Mouse (Mus musculus) midbrain, embryonic 15.5 days (tissue): Measurements from ENCODE around the gene Sec24d. TPM values are rescaled to one million over a fixed set of nuclear protein-coding genes. Genes with fewer than 3 reads are reported as not detected.
"Not testable (repeated sequence)": the region's sequence is repeated elsewhere in the genome, so short reads cannot be mapped to it uniquely, and the experiment has no call there.

Experiments
- ATAC-seq: fragments of 200-750 bp; cut with Nextera tagmentation; replicated peaks from 2 replicates; pipeline ENCODE4 v1.8.0; 2017; ENCODE audit warnings: moderate TSS enrichment
- H3K27ac ChIP-seq: fragments of 300-500 bp; sonication (generic); 2 replicates; pipeline ENCODE4 v1.5.1; 2015; ENCODE audit warnings: mild to moderate bottlenecking, inconsistent platforms
- H3K27me3 ChIP-seq: fragments of 300-500 bp; sonication (generic); replicated peaks from 2 replicates; pipeline ENCODE4 v1.6.1; 2015; ENCODE audit warnings: inconsistent platforms
- H3K36me3 ChIP-seq: fragments of 300-500 bp; sonication (generic); replicated peaks from 2 replicates; pipeline ENCODE4 v1.6.1; 2015; ENCODE audit warnings: inconsistent platforms
- H3K4me1 ChIP-seq: fragments of 300-500 bp; sonication (generic); 2 replicates; pipeline ENCODE4 v1.6.1; 2015; ENCODE audit warnings: inconsistent platforms
- H3K4me2 ChIP-seq: fragments of 300-500 bp; sonication (generic); 2 replicates; pipeline ENCODE4 v1.6.1; 2015; ENCODE audit warnings: inconsistent platforms, mild to moderate bottlenecking, moderate library complexity
- H3K4me3 ChIP-seq: fragments of 300-500 bp; sonication (generic); 2 replicates; pipeline ENCODE4 v1.5.1; 2015; ENCODE audit warnings: mild to moderate bottlenecking, inconsistent platforms
- H3K9ac ChIP-seq: fragments of 300-500 bp; sonication (generic); 2 replicates; pipeline ENCODE4 v1.6.1; 2015; ENCODE audit warnings: mild to moderate bottlenecking, inconsistent platforms
- H3K9me3 ChIP-seq: fragments of 300-500 bp; sonication (generic); 2 replicates; pipeline ENCODE4 v1.6.1; 2016; ENCODE audit warnings: inconsistent platforms
- WGBS: fragments of 180-500 bp; shearing (Covaris S2); methylation state at CpG from one replicate; pipeline ENCODE4 v1.1.7; 2015; ENCODE audit warnings: mixed read lengths; 5-methylcytosine and 5-hydroxymethylcytosine counted together
- polyA plus RNA-seq: library from polyadenylated mRNA; unstranded; fragments of >200 nt; fragmentation: Nextera tagmentation; extraction: Ambion mirVana; gene quantifications from 2 replicates; pipeline ENCODE4 v1.2.1, GENCODE M21; 2015

Gene Sec24d
- polyA plus RNA-seq, 1 experiment from 2014 or later: 12.0 TPM

DNA sequence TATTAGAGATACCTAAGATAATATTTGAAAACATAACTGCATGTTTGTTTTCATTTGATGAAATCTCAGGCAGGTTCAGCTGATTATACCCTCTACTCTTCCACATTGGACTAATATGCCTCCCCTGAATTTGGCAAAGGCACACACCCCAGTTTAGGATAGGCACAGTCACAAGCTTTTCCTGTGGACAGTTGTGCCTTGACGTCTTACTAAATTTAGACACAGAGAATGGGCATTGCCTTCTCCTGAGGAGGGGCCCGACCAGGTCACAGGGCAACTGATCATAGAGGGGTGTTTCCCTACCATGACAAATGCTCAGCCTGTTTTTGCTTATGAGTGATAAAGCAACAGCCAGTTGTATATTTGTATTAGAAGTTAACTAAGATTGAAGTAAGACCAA, 84.3 kb downstream of the Sec24d start:
- no peak overlapping the region for H3K27ac ChIP-seq
- no peak for ATAC-seq
- H3K9ac ChIP-seq: no peak overlapping the region
- H3K4me3 ChIP-seq: no peak overlapping the region
- no peaks in the 10 kb centered on the region for H3K4me1 ChIP-seq
- no peaks in the 10 kb centered on the region for H3K36me3 ChIP-seq
- no peaks in the 10 kb centered on the region for H3K9me3 ChIP-seq
- 69% methylated on average over 2 of the region's 2 CpGs for WGBS
- no peaks in the 10 kb centered on the region for H3K27me3 ChIP-seq
- H3K4me2 ChIP-seq: no peak overlapping the region

DNA sequence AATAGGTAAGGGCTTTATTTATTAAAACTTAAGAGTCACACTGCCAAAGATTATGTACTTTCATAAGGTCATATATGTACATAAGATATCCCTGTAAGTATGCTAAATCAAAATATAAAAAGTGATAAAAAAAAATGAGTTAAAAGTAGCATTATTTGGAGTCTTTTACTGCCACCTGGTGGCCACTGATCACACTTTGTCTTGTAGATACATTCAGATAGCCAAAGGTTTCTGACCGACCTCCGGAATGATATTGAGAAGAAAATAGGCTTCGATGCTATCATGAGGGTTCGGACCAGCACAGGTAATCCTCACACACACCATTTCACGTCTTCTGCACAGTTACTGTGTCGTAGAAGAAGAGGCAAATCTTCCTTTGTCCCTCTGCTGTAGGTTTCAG, 85.9 kb downstream of the Sec24d start:
- Histone ChIP-seq H3K4me2 (no peak overlapping the region), H3K36me3 (no peaks in the 10 kb centered on the region), H3K9me3 (no peaks in the 10 kb centered on the region), H3K9ac (no peak overlapping the region), H3K4me1 (no peaks in the 10 kb centered on the region), H3K27ac (no peak overlapping the region), H3K4me3 (no peak overlapping the region), H3K27me3 (no peaks in the 10 kb centered on the region)
- WGBS: 62% methylated on average over 6 of the region's 6 CpGs
- 0 out of 2 replicates have a peak, but pooled peaks have one; percentile 9 for ATAC-seq

DNA sequence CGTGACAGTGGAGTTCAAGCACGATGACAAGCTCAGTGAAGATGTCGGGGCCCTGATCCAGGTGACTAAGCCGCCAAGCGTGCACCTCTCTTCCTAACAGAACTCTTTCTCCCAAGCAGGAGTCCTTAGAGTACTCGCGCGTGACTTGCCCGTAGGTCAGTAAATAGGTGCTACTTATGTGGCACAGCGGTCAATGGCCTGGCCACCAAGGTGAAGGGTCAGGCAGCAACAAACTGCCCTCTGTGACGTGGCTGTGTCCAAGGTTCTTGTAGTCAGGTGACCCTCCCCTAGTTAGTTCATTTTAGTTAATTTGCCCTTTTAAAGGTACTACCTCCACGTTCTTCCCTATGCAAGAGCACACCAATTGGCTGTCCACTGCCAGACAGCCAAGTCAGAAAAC, 86.4 kb downstream of the Sec24d start:
- Histone ChIP-seq H3K4me3 (no peak overlapping the region), H3K4me1 (no peaks in the 10 kb centered on the region), H3K36me3 (no peaks in the 10 kb centered on the region), H3K4me2 (no peak overlapping the region), H3K27me3 (no peaks in the 10 kb centered on the region), H3K9me3 (no peaks in the 10 kb centered on the region), H3K27ac (no peak overlapping the region), H3K9ac (no peak overlapping the region)
- ATAC-seq: no peak
- 89% methylated on average over 12 of the region's 12 CpGs for WGBS

DNA sequence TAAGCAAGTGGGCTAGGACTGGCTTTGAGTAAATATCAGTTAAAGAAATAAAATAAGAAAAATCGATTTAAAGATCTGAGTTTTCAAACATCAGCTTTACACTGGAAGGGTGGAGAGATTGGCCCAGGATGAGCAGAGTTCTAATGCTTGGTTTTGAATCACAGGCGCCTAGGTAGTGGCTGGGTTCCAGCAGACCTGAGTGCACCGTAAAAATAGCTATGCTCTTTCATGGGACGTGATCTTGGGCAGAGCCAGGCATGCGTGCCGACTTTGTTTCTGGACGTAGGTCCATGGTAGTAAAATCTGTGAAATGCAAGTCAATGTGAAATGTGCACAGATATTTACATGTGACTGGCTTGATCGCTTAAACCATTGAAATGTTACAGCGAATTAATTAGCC, 87.1 kb downstream of the Sec24d start:
- Histone ChIP-seq H3K36me3 (no peaks in the 10 kb centered on the region), H3K4me3 (no peak overlapping the region), H3K4me1 (no peaks in the 10 kb centered on the region), H3K9me3 (no peaks in the 10 kb centered on the region), H3K27ac (no peak overlapping the region), H3K4me2 (no peak overlapping the region), H3K9ac (no peak overlapping the region), H3K27me3 (no peaks in the 10 kb centered on the region)
- no peak for ATAC-seq
- 92% methylated on average over 9 of the region's 9 CpGs for WGBS

DNA sequence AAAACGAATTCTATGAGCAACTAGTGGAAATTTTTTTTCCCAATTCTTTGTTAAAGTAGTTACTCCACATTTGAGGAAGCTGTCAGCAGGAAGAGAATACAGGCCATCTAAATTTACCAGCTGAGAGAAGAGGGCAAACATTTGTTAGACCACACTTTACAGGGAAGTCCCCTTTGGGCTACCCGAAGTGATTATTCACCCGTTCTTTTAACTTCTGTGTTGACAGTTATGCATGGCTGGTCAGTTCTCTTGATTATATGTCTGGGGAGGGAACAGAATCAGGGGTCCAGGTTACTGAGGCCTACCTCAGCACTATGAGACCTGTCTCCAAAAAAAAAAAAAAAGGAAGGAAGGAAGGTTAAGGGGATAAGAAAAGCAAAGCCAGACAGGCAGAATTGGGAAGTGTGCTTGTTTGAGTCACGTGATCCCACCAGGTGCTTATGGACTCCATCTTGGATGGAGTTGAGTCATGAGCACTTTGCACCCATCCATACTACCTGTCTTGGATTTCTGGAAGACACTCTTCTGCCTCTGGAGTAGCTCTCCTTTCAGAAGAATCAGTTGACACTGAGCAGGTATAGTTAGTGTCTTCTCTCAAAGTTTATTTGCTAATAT, 89.2 kb downstream of the Sec24d start:
- Histone ChIP-seq H3K4me3 (no peak overlapping the region), H3K27ac (no peak overlapping the region), H3K4me2 (no peak overlapping the region), H3K27me3 (no peaks in the 10 kb centered on the region), H3K4me1 (no peaks in the 10 kb centered on the region), H3K9ac (no peak overlapping the region), H3K9me3 (no peaks in the 10 kb centered on the region), H3K36me3 (no peaks in the 10 kb centered on the region)
- WGBS: 83% methylated on average over 4 of the region's 4 CpGs
- no peak for ATAC-seq

DNA sequence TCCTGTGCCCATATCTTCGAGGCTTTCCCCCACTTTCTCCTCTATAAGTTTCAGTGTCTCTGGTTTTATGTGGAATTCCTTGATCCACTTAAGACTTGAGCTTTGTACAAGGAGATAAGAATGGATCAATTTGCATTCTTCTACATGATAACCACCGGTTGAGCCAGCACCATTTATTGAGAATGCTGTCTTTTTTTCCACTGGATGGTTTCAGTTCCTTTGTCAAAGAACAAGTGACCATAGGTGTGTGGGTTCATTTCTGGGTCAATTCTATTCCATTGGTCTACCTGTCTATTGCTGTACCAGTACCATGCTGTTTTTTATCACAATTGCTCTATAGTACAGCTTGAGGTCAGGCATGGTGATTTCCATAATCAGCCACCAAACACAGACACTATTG, 99.6 kb downstream of the Sec24d start:
- not testable (repeated sequence) for H3K36me3 ChIP-seq, ATAC-seq
- 93% methylated on average over 2 of the region's 2 CpGs for WGBS

DNA sequence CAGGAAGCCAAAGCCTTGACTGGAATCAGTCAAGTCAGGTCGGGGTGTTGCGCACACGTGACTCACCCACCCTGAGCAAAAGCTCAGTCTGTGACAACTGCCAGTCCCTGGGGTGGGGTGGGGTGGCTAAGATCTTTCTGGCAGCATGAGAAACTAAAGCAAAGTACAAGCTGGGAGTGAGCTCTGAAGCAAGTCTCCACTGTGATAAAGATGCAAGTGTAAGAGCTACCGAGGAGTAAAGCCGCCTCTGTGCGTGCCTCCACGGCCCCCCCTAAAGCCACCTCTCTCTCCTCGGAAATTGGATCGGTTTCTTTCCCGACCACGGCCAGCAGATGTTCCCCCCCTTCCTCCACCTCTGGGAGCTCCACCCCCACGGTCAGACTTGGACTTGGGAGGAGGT, 101.9 kb downstream of the Sec24d start:
- ATAC-seq: no peak
- H3K9ac ChIP-seq: no peak overlapping the region
- 90% methylated on average over 12 of the region's 12 CpGs for WGBS

More for the DNA sequence above, 99.6 kb downstream of the Sec24d start:
- H3K9ac ChIP-seq, H3K4me1 ChIP-seq, H3K4me3 ChIP-seq, H3K4me2 ChIP-seq, H3K9me3 ChIP-seq, H3K27me3 ChIP-seq, H3K27ac ChIP-seq: not testable (repeated sequence)

DNA sequence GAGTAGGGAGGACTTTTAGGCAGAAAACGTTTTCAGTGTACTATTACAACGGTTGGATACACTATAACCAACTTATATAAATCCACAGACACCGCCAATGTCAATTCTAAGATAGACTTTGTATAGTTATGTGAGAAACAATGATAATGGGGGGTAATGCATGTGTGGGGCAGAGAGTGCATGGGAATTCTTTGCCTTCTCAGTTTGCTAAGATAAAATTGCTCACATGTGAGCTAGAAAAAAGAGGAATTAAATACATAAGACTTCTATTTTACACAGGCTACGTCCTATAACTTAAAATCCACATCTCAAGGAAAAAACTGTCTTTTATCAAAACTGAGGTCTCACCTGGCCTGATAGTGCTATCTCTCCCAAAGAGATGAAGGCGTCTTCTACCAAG, 103.7 kb downstream of the Sec24d start:
- Histone ChIP-seq H3K4me1 (no peaks in the 10 kb centered on the region), H3K36me3 (peaks cover 7% of the 10 kb centered on the region), H3K27me3 (no peaks in the 10 kb centered on the region), H3K4me3 (no peak overlapping the region), H3K27ac (no peak overlapping the region), H3K4me2 (no peak overlapping the region), H3K9me3 (no peaks in the 10 kb centered on the region), H3K9ac (no peak overlapping the region)
- no peak for ATAC-seq
- 94% methylated on average over 5 of the region's 5 CpGs for WGBS

More for the DNA sequence above, 101.9 kb downstream of the Sec24d start:
- H3K4me2 ChIP-seq: no peak overlapping the region
- no peak overlapping the region for H3K4me3 ChIP-seq
- H3K9me3 ChIP-seq: no peaks in the 10 kb centered on the region
- H3K27me3 ChIP-seq: no peaks in the 10 kb centered on the region
- no peaks in the 10 kb centered on the region for H3K4me1 ChIP-seq
- H3K36me3 ChIP-seq: no peaks in the 10 kb centered on the region; the same call in 1 of the 2 replicates
- no peak overlapping the region for H3K27ac ChIP-seq

DNA sequence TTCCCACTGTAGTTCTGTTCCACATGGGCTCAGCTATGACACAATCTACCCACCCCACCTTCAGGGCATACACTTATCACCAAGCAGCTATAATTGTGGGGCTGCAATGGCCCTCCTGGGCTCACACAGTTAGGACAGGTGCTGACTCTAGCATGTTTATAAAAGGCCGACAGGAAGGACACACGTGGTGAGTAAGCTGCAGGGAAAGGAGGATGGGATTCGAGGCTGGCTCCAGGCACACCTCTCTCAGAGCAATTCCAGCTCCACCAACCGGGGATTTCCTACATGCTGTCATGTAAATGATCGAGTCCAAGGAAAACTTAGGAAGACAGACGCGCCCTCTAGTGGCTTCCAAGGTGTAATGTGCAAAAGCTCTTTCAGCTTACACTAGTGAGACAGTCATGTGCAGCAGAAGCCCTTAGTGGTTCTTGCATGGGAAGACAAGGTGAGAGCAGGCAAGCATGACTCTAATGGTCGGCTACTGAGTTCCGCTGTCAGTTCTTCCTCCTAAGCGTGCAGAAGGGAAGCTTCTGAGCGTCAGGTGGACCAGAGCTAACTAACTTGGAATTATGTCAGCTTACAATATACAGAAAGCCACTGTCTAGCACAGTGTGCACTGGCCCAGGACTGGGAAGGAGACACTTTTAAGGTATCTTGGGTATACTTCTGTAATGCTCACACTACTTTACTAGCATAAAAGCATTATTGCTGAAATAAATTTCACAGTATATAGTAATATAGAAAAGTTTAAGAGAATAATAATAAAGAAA, 104.7 kb downstream of the Sec24d start:
- ATAC-seq: peak; percentile 71
- no peak overlapping the region for H3K4me3 ChIP-seq
- no peaks in the 10 kb centered on the region for H3K9me3 ChIP-seq
- WGBS: 31% methylated on average over 11 of the region's 11 CpGs
- H3K4me1 ChIP-seq: no peaks in the 10 kb centered on the region
- no peak overlapping the region for H3K27ac ChIP-seq
- peaks cover 7% of the 10 kb centered on the region for H3K36me3 ChIP-seq
- no peak overlapping the region for H3K4me2 ChIP-seq
- H3K27me3 ChIP-seq: no peaks in the 10 kb centered on the region
- H3K9ac ChIP-seq: no peak overlapping the region

DNA sequence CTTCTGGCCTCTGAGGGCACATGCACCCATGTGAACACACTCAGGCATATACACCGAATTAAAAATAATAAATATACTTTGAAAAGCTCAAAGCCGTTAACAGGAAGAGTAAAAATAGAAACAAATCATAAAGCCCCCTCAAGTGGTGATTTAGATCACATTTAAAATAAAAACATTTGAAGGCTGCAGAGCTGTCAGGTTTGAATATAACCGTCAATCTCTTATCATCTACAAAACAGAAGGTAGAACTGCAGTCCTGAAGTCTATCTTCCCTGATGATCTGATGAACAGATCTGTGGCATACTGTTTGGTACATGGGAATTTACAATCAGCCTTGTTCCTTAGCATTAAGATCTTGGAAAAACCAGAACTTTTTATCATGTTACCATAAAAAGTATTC, 109.3 kb downstream of the Sec24d start:
- Histone ChIP-seq H3K9me3 (no peaks in the 10 kb centered on the region), H3K9ac (no peak overlapping the region), H3K36me3 (peaks cover 7% of the 10 kb centered on the region), H3K4me1 (no peaks in the 10 kb centered on the region), H3K27ac (no peak overlapping the region), H3K4me3 (no peak overlapping the region), H3K27me3 (no peaks in the 10 kb centered on the region), H3K4me2 (no peak overlapping the region)
- no peak for ATAC-seq
- WGBS: 90% methylated on average over 3 of the region's 3 CpGs

DNA sequence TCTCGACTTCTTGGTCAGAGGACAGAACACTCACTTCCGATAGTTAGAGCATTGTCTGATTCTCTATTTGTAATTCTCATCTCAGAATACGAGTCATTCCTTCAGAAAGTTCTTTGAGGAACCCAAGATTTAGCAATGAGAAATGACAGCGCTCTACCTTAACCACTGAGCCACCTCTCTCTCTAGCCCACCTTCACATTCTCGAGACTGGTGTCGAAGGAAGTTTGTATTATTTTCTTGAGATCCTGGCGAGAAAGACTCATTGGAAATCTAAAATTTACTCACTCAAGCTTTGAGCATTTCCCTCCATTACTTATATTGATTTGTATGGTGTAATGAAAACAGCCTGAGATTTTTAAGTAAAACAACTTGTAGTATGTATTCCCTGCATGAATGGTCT, 117.2 kb downstream of the Sec24d start:
- no peak for ATAC-seq
- WGBS: 93% methylated on average over 7 of the region's 7 CpGs
- Histone ChIP-seq H3K27ac (no peak overlapping the region), H3K9ac (no peak overlapping the region), H3K27me3 (peaks cover 4% of the 10 kb centered on the region; the same call in 1 of the 2 replicates), H3K4me2 (peak overlapping the region; percentile 77), H3K36me3 (no peaks in the 10 kb centered on the region; the same call in 1 of the 2 replicates), H3K4me3 (peak overlapping the region; percentile 68; the same call in 1 of the 2 replicates), H3K9me3 (no peaks in the 10 kb centered on the region), H3K4me1 (peaks cover 15% of the 10 kb centered on the region)

DNA sequence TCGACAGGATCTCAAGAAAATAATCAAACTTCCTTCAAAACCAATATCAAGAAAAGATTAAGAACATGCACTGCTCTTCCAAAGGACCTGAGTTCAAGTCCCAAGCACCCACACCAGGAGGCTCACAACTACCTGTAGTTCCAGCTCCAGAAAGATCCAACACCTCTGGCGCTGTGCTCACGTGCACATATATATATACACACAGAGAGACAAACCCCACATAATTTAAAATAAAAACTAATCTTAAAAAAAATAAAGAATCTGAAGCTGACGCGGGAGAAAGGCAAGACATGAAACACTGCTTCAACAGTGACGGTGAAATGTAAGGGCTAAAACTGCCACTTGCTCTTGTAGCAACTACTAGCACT, 117.8 kb downstream of the Sec24d start:
- Histone ChIP-seq H3K9me3 (no peaks in the 10 kb centered on the region), H3K4me1 (peaks cover 15% of the 10 kb centered on the region), H3K27ac (peak overlapping the region; percentile 90), H3K27me3 (peaks cover 4% of the 10 kb centered on the region; the same call in 1 of the 2 replicates), H3K36me3 (no peaks in the 10 kb centered on the region; the same call in 1 of the 2 replicates), H3K4me2 (peak overlapping the region; percentile 77), H3K9ac (peak overlapping the region; percentile 69), H3K4me3 (peak overlapping the region; percentile 68)
- 13% methylated on average over 6 of the region's 6 CpGs for WGBS
- ATAC-seq: peak; percentile 15
